Mouse (Mus musculus): ENCODE measurements around the gene Pou2f1. TPM values are rescaled to one million over a fixed set of nuclear protein-coding genes. Genes with fewer than 3 reads are reported as not detected.

Gene Pou2f1
- polyA plus RNA-seq, 1 experiment from 2014 or later = 8.4 TPM

- Histone ChIP-seq H3K4me3 (no peak overlapping the region), H3K9me3 (replicated peaks) (no peaks in the 10 kb centered on the region), H3K36me3 (no peaks in the 10 kb centered on the region), H3K27ac (no peak overlapping the region), H3K4me1 (replicated peaks) (peaks cover 13% of the 10 kb centered on the region), H3K9ac (no peak overlapping the region), H3K4me2 (no peak overlapping the region), H3K27me3 (no peaks in the 10 kb centered on the region)
- 40% methylated on average over 14 of the region's 14 CpGs for WGBS
- no peak for ATAC-seq (replicated peaks; ENCODE audit: insufficient number of reproducible peaks, insufficient read depth, low FRiP score, low read depth)
Measured at GRCm38 (mm10) chr1:165864864-165865795, 137.3 kb downstream of the Pou2f1 start.

GRCm38 (mm10) chr1:165862059-165862458 lies 140.4 kb downstream of the Pou2f1 start:
- 78% methylated on average over 7 of the region's 7 CpGs for WGBS
- peaks cover 13% of the 10 kb centered on the region for H3K4me1 ChIP-seq (replicated peaks)
- H3K4me2 ChIP-seq = no peak overlapping the region
- no peak overlapping the region for H3K4me3 ChIP-seq
- no peak for ATAC-seq (replicated peaks; ENCODE audit: insufficient number of reproducible peaks, insufficient read depth, low FRiP score, low read depth)
- H3K9me3 ChIP-seq (replicated peaks) = no peaks in the 10 kb centered on the region
- no peaks in the 10 kb centered on the region for H3K36me3 ChIP-seq
- no peaks in the 10 kb centered on the region for H3K27me3 ChIP-seq
- no peak overlapping the region for H3K27ac ChIP-seq
- H3K9ac ChIP-seq = no peak overlapping the region

GRCm38 (mm10) chr1:165861235-165861609 lies 141.3 kb downstream of the Pou2f1 start:
- WGBS = 83% methylated on average over 3 of the region's 3 CpGs
- ATAC-seq (replicated peaks; ENCODE audit: insufficient number of reproducible peaks, insufficient read depth, low FRiP score, low read depth) = no peak

GRCm38 (mm10) chr1:165860373-165861234 lies 141.9 kb downstream of the Pou2f1 start:
- H3K4me2 ChIP-seq = no peak overlapping the region
- no peaks in the 10 kb centered on the region for H3K27me3 ChIP-seq
- peak overlapping the region; percentile 57; the same call in 1 of the 2 replicates for H3K27ac ChIP-seq
- ATAC-seq (replicated peaks; ENCODE audit: insufficient number of reproducible peaks, insufficient read depth, low FRiP score, low read depth) = 0 out of 2 replicates have a peak, but pooled peaks have one; percentile 45
- H3K36me3 ChIP-seq = no peaks in the 10 kb centered on the region
- H3K4me1 ChIP-seq (replicated peaks) = peaks cover 13% of the 10 kb centered on the region
- H3K4me3 ChIP-seq = no peak overlapping the region
- H3K9ac ChIP-seq = no peak overlapping the region
- WGBS = 60% methylated on average over 9 of the region's 9 CpGs
- H3K9me3 ChIP-seq (replicated peaks) = no peaks in the 10 kb centered on the region

More at GRCm38 (mm10) chr1:165861235-165861609, 141.3 kb downstream of the Pou2f1 start:
- no peak overlapping the region for H3K27ac ChIP-seq
- no peak overlapping the region for H3K4me2 ChIP-seq
- no peak overlapping the region for H3K9ac ChIP-seq
- no peaks in the 10 kb centered on the region for H3K27me3 ChIP-seq
- H3K36me3 ChIP-seq = no peaks in the 10 kb centered on the region
- H3K4me3 ChIP-seq = no peak overlapping the region
- H3K4me1 ChIP-seq (replicated peaks) = peaks cover 13% of the 10 kb centered on the region
- no peaks in the 10 kb centered on the region for H3K9me3 ChIP-seq (replicated peaks)

- WGBS = 72% methylated on average over 5 of the region's 5 CpGs
- H3K27me3 ChIP-seq = no peaks in the 10 kb centered on the region
Measured at GRCm38 (mm10) chr1:165858356-165858755, 144.1 kb downstream of the Pou2f1 start.

GRCm38 (mm10) chr1:165857279-165857678 lies 145.2 kb downstream of the Pou2f1 start:
- Histone ChIP-seq H3K9me3 (replicated peaks) (no peaks in the 10 kb centered on the region), H3K4me2 (no peak overlapping the region), H3K4me1 (replicated peaks) (peaks cover 4% of the 10 kb centered on the region), H3K27ac (no peak overlapping the region), H3K4me3 (no peak overlapping the region), H3K36me3 (no peaks in the 10 kb centered on the region), H3K27me3 (no peaks in the 10 kb centered on the region), H3K9ac (no peak overlapping the region)
- 88% methylated on average over 11 of the region's 11 CpGs for WGBS
- no peak for ATAC-seq (replicated peaks; ENCODE audit: insufficient number of reproducible peaks, insufficient read depth, low FRiP score, low read depth)

More at GRCm38 (mm10) chr1:165858356-165858755, 144.1 kb downstream of the Pou2f1 start:
- Histone ChIP-seq H3K9me3 (replicated peaks) (no peaks in the 10 kb centered on the region), H3K36me3 (no peaks in the 10 kb centered on the region), H3K9ac (no peak overlapping the region), H3K4me3 (no peak overlapping the region), H3K27ac (no peak overlapping the region), H3K4me1 (replicated peaks) (peaks cover 4% of the 10 kb centered on the region), H3K4me2 (no peak overlapping the region)
- ATAC-seq (replicated peaks; ENCODE audit: insufficient number of reproducible peaks, insufficient read depth, low FRiP score, low read depth) = no peak

- ATAC-seq (replicated peaks; ENCODE audit: insufficient number of reproducible peaks, insufficient read depth, low FRiP score, low read depth) = no peak
- H3K36me3 ChIP-seq = no peaks in the 10 kb centered on the region
- peaks cover 4% of the 10 kb centered on the region for H3K4me1 ChIP-seq (replicated peaks)
- no peak overlapping the region for H3K27ac ChIP-seq
- no peaks in the 10 kb centered on the region for H3K27me3 ChIP-seq
- H3K4me3 ChIP-seq = no peak overlapping the region
- H3K9me3 ChIP-seq (replicated peaks) = no peaks in the 10 kb centered on the region
- no peak overlapping the region for H3K4me2 ChIP-seq
- 62% methylated on average over 9 of the region's 9 CpGs for WGBS
- H3K9ac ChIP-seq = no peak overlapping the region
Measured at GRCm38 (mm10) chr1:165855759-165856545, 146.5 kb downstream of the Pou2f1 start.

GRCm38 (mm10) chr1:165853729-165854420 lies 148.6 kb downstream of the Pou2f1 start:
- no peaks in the 10 kb centered on the region for H3K36me3 ChIP-seq
- H3K9me3 ChIP-seq (replicated peaks) = no peaks in the 10 kb centered on the region
- no peak for ATAC-seq (replicated peaks; ENCODE audit: insufficient number of reproducible peaks, insufficient read depth, low FRiP score, low read depth)
- WGBS = 53% methylated on average over 10 of the region's 10 CpGs
- no peak overlapping the region for H3K9ac ChIP-seq
- H3K27ac ChIP-seq = no peak overlapping the region
- no peak overlapping the region for H3K4me2 ChIP-seq
- no peak overlapping the region for H3K4me3 ChIP-seq
- H3K27me3 ChIP-seq = no peaks in the 10 kb centered on the region
- no peaks in the 10 kb centered on the region for H3K4me1 ChIP-seq (replicated peaks)

- H3K9me3 ChIP-seq (replicated peaks) = no peaks in the 10 kb centered on the region
- no peak overlapping the region for H3K9ac ChIP-seq
- H3K4me1 ChIP-seq (replicated peaks) = no peaks in the 10 kb centered on the region
- no peak for ATAC-seq (replicated peaks; ENCODE audit: insufficient number of reproducible peaks, insufficient read depth, low FRiP score, low read depth)
- H3K36me3 ChIP-seq = no peaks in the 10 kb centered on the region
- no peak overlapping the region for H3K4me2 ChIP-seq
- H3K27ac ChIP-seq = no peak overlapping the region
- H3K27me3 ChIP-seq = no peaks in the 10 kb centered on the region
- WGBS = 62% methylated on average over 4 of the region's 4 CpGs
- no peak overlapping the region for H3K4me3 ChIP-seq
Measured at GRCm38 (mm10) chr1:165853131-165853721, 149.3 kb downstream of the Pou2f1 start.

GRCm38 (mm10) chr1:165852131-165852530 lies 150.3 kb downstream of the Pou2f1 start:
- no peak overlapping the region for H3K4me2 ChIP-seq
- ATAC-seq (replicated peaks; ENCODE audit: insufficient number of reproducible peaks, insufficient read depth, low FRiP score, low read depth) = no peak
- no peaks in the 10 kb centered on the region for H3K9me3 ChIP-seq (replicated peaks)
- H3K27ac ChIP-seq = no peak overlapping the region
- H3K27me3 ChIP-seq = no peaks in the 10 kb centered on the region; the same call in 1 of the 2 replicates
- H3K9ac ChIP-seq = no peak overlapping the region
- no peaks in the 10 kb centered on the region for H3K4me1 ChIP-seq (replicated peaks)
- no peak overlapping the region for H3K4me3 ChIP-seq
- H3K36me3 ChIP-seq = no peaks in the 10 kb centered on the region
- WGBS = 62% methylated on average over 5 of the region's 5 CpGs
